Mouse (Mus musculus): ENCODE results near the gene Neo1. TPM values are rescaled to one million over a fixed set of nuclear protein-coding genes. Genes with fewer than 3 reads are reported as not detected.
A peak's percentile ranks its signal among the peaks of the same experiment; 100 is the strongest.
"Not testable (repeated sequence)": the region's sequence is repeated elsewhere in the genome, so short reads cannot be mapped to it uniquely, and the experiment has no call there.

Neo1 gene
- total and polyA plus RNA-seq, 2 experiments from 2014 or later = 40.7 to 181 TPM

- no peak overlapping the region for H3K27ac ChIP-seq (ENCODE audit: low read depth, low read length)
- no peaks in the 10 kb centered on the region for H3K9me3 ChIP-seq (ENCODE audit: low read length)
- no peaks in the 10 kb centered on the region for H3K36me3 ChIP-seq (ENCODE audit: insufficient read depth, low read length)
- no peak for ATAC-seq (ENCODE audit: low FRiP score)
- H3K9ac ChIP-seq (replicated peaks; ENCODE audit: low read length, poor library complexity, severe bottlenecking) = no peak overlapping the region
- TF ChIP-seq CTCF (IDR thresholded peaks at IDR 0.05) = no peak
- no peak overlapping the region for H3K4me3 ChIP-seq (ENCODE audit: low read depth, low read length)
- H3K4me2 ChIP-seq (ENCODE audit: low read depth, low read length, poor library complexity, severe bottlenecking) = no peak overlapping the region
- no peak for DNase-seq (ENCODE audit: low spot score)
- H3K4me1 ChIP-seq (ENCODE audit: insufficient read depth, low read length) = no peaks in the 10 kb centered on the region
- WGBS = 60% methylated on average over 4 of the region's 4 CpGs
- H3K27me3 ChIP-seq (ENCODE audit: insufficient read depth, low read length) = no peaks in the 10 kb centered on the region
These were observed 11.9 kb downstream of the Neo1 start for GRCm38 (mm10) chr9:59024245-59024844.

- H3K9me3 ChIP-seq (ENCODE audit: low read length) = no peaks in the 10 kb centered on the region
- no peaks in the 10 kb centered on the region for H3K36me3 ChIP-seq (ENCODE audit: insufficient read depth, low read length)
- no peak for ATAC-seq (ENCODE audit: low FRiP score)
- no peaks in the 10 kb centered on the region for H3K4me1 ChIP-seq (ENCODE audit: insufficient read depth, low read length)
- no peak overlapping the region for H3K9ac ChIP-seq (replicated peaks; ENCODE audit: low read length, poor library complexity, severe bottlenecking)
- H3K27ac ChIP-seq (ENCODE audit: low read depth, low read length) = no peak overlapping the region
- TF ChIP-seq CTCF (IDR thresholded peaks at IDR 0.05) = no peak
- H3K4me3 ChIP-seq (ENCODE audit: low read depth, low read length) = no peak overlapping the region
- H3K27me3 ChIP-seq (ENCODE audit: insufficient read depth, low read length) = no peaks in the 10 kb centered on the region
- no peak overlapping the region for H3K4me2 ChIP-seq (ENCODE audit: low read depth, low read length, poor library complexity, severe bottlenecking)
- no peak for DNase-seq (ENCODE audit: low spot score)
- 84% methylated on average over 3 of the region's 3 CpGs for WGBS
These were observed 20.1 kb downstream of the Neo1 start for GRCm38 (mm10) chr9:59016060-59016719.

- no peaks in the 10 kb centered on the region for H3K9me3 ChIP-seq (ENCODE audit: low read length)
- DNase-seq (ENCODE audit: low spot score) (peak; percentile 88), ATAC-seq (ENCODE audit: low FRiP score) (no peak)
- 10% methylated on average over 2 of the region's 2 CpGs for WGBS
- H3K36me3 ChIP-seq (ENCODE audit: insufficient read depth, low read length) = no peaks in the 10 kb centered on the region
- no peaks in the 10 kb centered on the region for H3K27me3 ChIP-seq (ENCODE audit: insufficient read depth, low read length)
- TF ChIP-seq CTCF (IDR thresholded peaks at IDR 0.05) = peak; percentile 87
- no peak overlapping the region for H3K27ac ChIP-seq (ENCODE audit: low read depth, low read length)
- H3K9ac ChIP-seq (replicated peaks; ENCODE audit: low read length, poor library complexity, severe bottlenecking) = no peak overlapping the region
- no peak overlapping the region for H3K4me3 ChIP-seq (ENCODE audit: low read depth, low read length)
- no peak overlapping the region for H3K4me2 ChIP-seq (ENCODE audit: low read depth, low read length, poor library complexity, severe bottlenecking)
- H3K4me1 ChIP-seq (ENCODE audit: insufficient read depth, low read length) = no peaks in the 10 kb centered on the region
These were observed 22.9 kb downstream of the Neo1 start for GRCm38 (mm10) chr9:59013365-59013764.

GRCm38 (mm10) chr9:58989255-58989928, 46.8 kb downstream of the Neo1 start:
- H3K27ac ChIP-seq (ENCODE audit: low read depth, low read length) = no peak overlapping the region
- DNase-seq (ENCODE audit: low spot score) = no peak
- no peak for TF ChIP-seq CTCF (IDR thresholded peaks at IDR 0.05)
- no peaks in the 10 kb centered on the region for H3K27me3 ChIP-seq (ENCODE audit: insufficient read depth, low read length)
- no peak overlapping the region for H3K4me3 ChIP-seq (ENCODE audit: low read depth, low read length)
- H3K9me3 ChIP-seq (ENCODE audit: low read length) = no peaks in the 10 kb centered on the region
- H3K36me3 ChIP-seq (ENCODE audit: insufficient read depth, low read length) = no peaks in the 10 kb centered on the region
- H3K4me2 ChIP-seq (ENCODE audit: low read depth, low read length, poor library complexity, severe bottlenecking) = no peak overlapping the region
- 90% methylated on average over 5 of the region's 5 CpGs for WGBS
- no peaks in the 10 kb centered on the region for H3K4me1 ChIP-seq (ENCODE audit: insufficient read depth, low read length)
- no peak overlapping the region for H3K9ac ChIP-seq (replicated peaks; ENCODE audit: low read length, poor library complexity, severe bottlenecking)
- no peak for ATAC-seq (ENCODE audit: low FRiP score)

- Histone ChIP-seq H3K4me2 (ENCODE audit: low read depth, low read length, poor library complexity, severe bottlenecking) (no peak overlapping the region), H3K36me3 (ENCODE audit: insufficient read depth, low read length) (peaks cover 6% of the 10 kb centered on the region), H3K4me3 (ENCODE audit: low read depth, low read length) (no peak overlapping the region), H3K27ac (ENCODE audit: low read depth, low read length) (no peak overlapping the region), H3K27me3 (ENCODE audit: insufficient read depth, low read length) (no peaks in the 10 kb centered on the region), H3K9me3 (ENCODE audit: low read length) (no peaks in the 10 kb centered on the region), H3K4me1 (ENCODE audit: insufficient read depth, low read length) (no peaks in the 10 kb centered on the region), H3K9ac (replicated peaks; ENCODE audit: low read length, poor library complexity, severe bottlenecking) (no peak overlapping the region)
- 96% methylated on average over 15 of the region's 15 CpGs for WGBS
- TF ChIP-seq CTCF (IDR thresholded peaks at IDR 0.05) = no peak
- DNase-seq (ENCODE audit: low spot score) = no peak
- ATAC-seq (ENCODE audit: low FRiP score) = no peak
These were observed 57.2 kb downstream of the Neo1 start for GRCm38 (mm10) chr9:58979034-58979433.

- DNase-seq (ENCODE audit: low spot score); H3K27me3 ChIP-seq (ENCODE audit: insufficient read depth, low read length); H3K4me1 ChIP-seq (ENCODE audit: insufficient read depth, low read length); H3K9me3 ChIP-seq (ENCODE audit: low read length); ATAC-seq (ENCODE audit: low FRiP score); H3K36me3 ChIP-seq (ENCODE audit: insufficient read depth, low read length); H3K4me2 ChIP-seq (ENCODE audit: low read depth, low read length, poor library complexity, severe bottlenecking); H3K9ac ChIP-seq (replicated peaks; ENCODE audit: low read length, poor library complexity, severe bottlenecking); H3K4me3 ChIP-seq (ENCODE audit: low read depth, low read length); H3K27ac ChIP-seq (ENCODE audit: low read depth, low read length): not testable (repeated sequence)
- 87% methylated on average over 2 of the region's 2 CpGs for WGBS
These were observed 65.1 kb downstream of the Neo1 start for GRCm38 (mm10) chr9:58971154-58971553.
